In the genomic region with DNA sequence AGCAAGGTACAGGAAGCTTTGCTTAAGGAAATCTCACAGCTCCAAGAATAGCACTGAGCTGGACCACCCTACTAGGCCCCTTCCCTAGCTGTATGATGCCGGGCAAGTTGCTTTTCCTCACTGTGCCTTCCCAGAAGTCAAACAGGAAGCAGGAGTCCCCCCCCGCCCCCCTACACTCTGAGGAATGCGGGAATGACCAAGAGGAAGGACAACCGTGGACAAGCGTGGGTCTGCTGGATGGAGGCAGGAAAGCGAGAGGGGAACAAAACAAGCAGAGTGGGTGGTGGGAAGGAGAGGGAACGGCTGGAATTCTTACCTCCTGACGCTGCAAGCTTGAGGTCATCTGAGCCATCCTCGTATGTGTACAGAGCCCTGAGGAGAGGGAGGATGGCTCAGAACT, we compare ENCODE assay signal across 9 mouse cellular contexts. TPM values are rescaled to one million over a fixed set of nuclear protein-coding genes. Genes with fewer than 3 reads are reported as not detected.
A peak's percentile ranks its signal among the peaks of the same experiment; 100 is the strongest.
DNase-seq lines count a peak whose midpoint lies in the region; ATAC-seq and TF ChIP-seq lines count a peak whose summit lies in the region.
"Had no signal": no experiment of that assay in that cellular context is flagged by ENCODE, and none has a peak within 500 bp of the region (broad histone marks: within the 10 kb centered on the region; RNA-seq: fewer than 3 reads in every experiment).

No protein-coding gene starts in this region.

- no peak for ATAC-seq in heart, postnatal 0 days (ENCODE audit: insufficient read depth, low read depth)
- no peak for ATAC-seq in forebrain, postnatal 0 days
- ATAC-seq in midbrain, embryonic 13.5 days, result no peak

- TF ChIP-seq EP300 in heart, postnatal 0 days (IDR thresholded peaks at IDR 0.05; ENCODE audit: low read depth), result no peak

- peak overlapping the region; percentile 63 for H3K27ac ChIP-seq in heart, postnatal 0 days (ENCODE audit: low read depth)
- peak overlapping the region; percentile 54 for H3K27ac ChIP-seq in brown adipose tissue, adult 24 weeks (replicated peaks; ENCODE audit: low read depth, low read length)
- peak overlapping the region; percentile 75 for H3K27ac ChIP-seq in forebrain, postnatal 0 days (ENCODE audit: low read depth, low read length)
- H3K27ac ChIP-seq in midbrain, embryonic 13.5 days, result peak overlapping the region; percentile 100

- peaks cover 20% of the 10 kb centered on the region for H3K36me3 ChIP-seq in heart, postnatal 0 days (replicated peaks; ENCODE audit: control insufficient read depth, insufficient read depth, low read length)
- H3K36me3 ChIP-seq in forebrain, postnatal 0 days (ENCODE audit: insufficient read depth), result peaks cover 47% of the 10 kb centered on the region
- peaks cover 51% of the 10 kb centered on the region for H3K36me3 ChIP-seq in midbrain, embryonic 13.5 days

- WGBS in heart, postnatal 0 days, result 41% methylated on average over 9 of the region's 9 CpGs
- 47% methylated on average over 9 of the region's 9 CpGs for WGBS in forebrain, postnatal 0 days
- whole genome bisulfite sequencing in midbrain, embryonic 13.5 days, result 48% methylated on average over 9 of the region's 9 CpGs

- 0 out of 2 replicates have a peak, but pooled peaks cover 4% of the 10 kb centered on the region for H3K4me1 ChIP-seq in heart, postnatal 0 days (ENCODE audit: control insufficient read depth, insufficient read depth)
- peaks cover 5% of the 10 kb centered on the region; the same call in 1 of the 2 replicates for H3K4me1 ChIP-seq in brown adipose tissue, adult 24 weeks (ENCODE audit: control insufficient read depth, insufficient read depth, insufficient read length, low read length)
- H3K4me1 ChIP-seq in forebrain, postnatal 0 days (ENCODE audit: insufficient read depth), result peaks cover 24% of the 10 kb centered on the region
- H3K4me1 ChIP-seq in midbrain, embryonic 13.5 days (replicated peaks), result peaks cover 50% of the 10 kb centered on the region

- DNase-seq in heart, postnatal 0 days (ENCODE audit: low spot score), result peak; percentile 45
- no peak for DNase-seq in heart, adult 9 months (ENCODE audit: low spot score in 2 of 2)
- DNase-seq in forebrain, postnatal 0 days, result no peak
- DNase-seq in ovary, postnatal 36 days (ENCODE audit: low spot score), result no peak
- DNase-seq in urinary bladder, postnatal 25 days (ENCODE audit: low spot score), result no peak
- DNase-seq in natural killer cell, adult 2 months (ENCODE audit: low spot score in 2 of 2), result no peak
- DNase-seq: lung, postnatal 36 days had no signal

- no peak overlapping the region for H3K9ac ChIP-seq in heart, postnatal 0 days (replicated peaks; ENCODE audit: low read depth, low read length)
- H3K9ac ChIP-seq in forebrain, postnatal 0 days, result peak overlapping the region; percentile 48
- H3K9ac ChIP-seq in midbrain, embryonic 13.5 days (replicated peaks), result peak overlapping the region; percentile 100

- H3K27me3 ChIP-seq in heart, postnatal 0 days (ENCODE audit: control insufficient read depth, insufficient read depth, low read length), result peaks cover 73% of the 10 kb centered on the region
- H3K27me3 ChIP-seq in forebrain, postnatal 0 days (ENCODE audit: insufficient read depth, low read length), result no peaks in the 10 kb centered on the region
- H3K27me3 ChIP-seq in midbrain, embryonic 13.5 days, result no peaks in the 10 kb centered on the region

- H3K4me2 ChIP-seq in heart, postnatal 0 days (ENCODE audit: low read depth, low read length), result no peak overlapping the region
- peak overlapping the region; percentile 97 for H3K4me2 ChIP-seq in forebrain, postnatal 0 days (ENCODE audit: low read depth)
- H3K4me2 ChIP-seq in midbrain, embryonic 13.5 days (replicated peaks), result peak overlapping the region; percentile 100

- H3K9me3 ChIP-seq in heart, postnatal 0 days (replicated peaks; ENCODE audit: control insufficient read depth, low read length), result no peaks in the 10 kb centered on the region
- no peaks in the 10 kb centered on the region for H3K9me3 ChIP-seq in forebrain, postnatal 0 days (ENCODE audit: low read length)
- H3K9me3 ChIP-seq in midbrain, embryonic 13.5 days, result no peaks in the 10 kb centered on the region

- TF ChIP-seq CTCF in heart, postnatal 0 days (IDR thresholded peaks at IDR 0.05; ENCODE audit: low read depth), result no peak
- no peak for TF ChIP-seq CTCF in forebrain, postnatal 0 days (IDR thresholded peaks at IDR 0.05; ENCODE audit: low read depth)

- H3K4me3 ChIP-seq in heart, postnatal 0 days (ENCODE audit: low read depth, low read length), result no peak overlapping the region
- no peak overlapping the region for H3K4me3 ChIP-seq in brown adipose tissue, adult 24 weeks (ENCODE audit: insufficient read depth, low read depth, low read length)
- peak overlapping the region; percentile 74 for H3K4me3 ChIP-seq in forebrain, postnatal 0 days (ENCODE audit: low read depth, low read length)
- H3K4me3 ChIP-seq in midbrain, embryonic 13.5 days (replicated peaks), result peak overlapping the region; percentile 97

RNA-seq across cellular contexts. Expression of a gene that starts 4.8 kb away (rescaled TPM):
- total RNA-seq in heart, postnatal 0 days (2014; rRNA removed; ENCODE audit: low replicate concordance), result 38.5 and 46.0 TPM in 2 replicates
- 30.2 and 30.9 TPM in 2 replicates for polyA plus RNA-seq in heart, postnatal 0 days (2015; fragmentation: Nextera tagmentation; extraction: Ambion mirVana)
- polyA plus RNA-seq in brown adipose tissue, adult 24 weeks (2012; ENCODE audit: insufficient read depth, insufficient read length, missing spikeins), result 7.6 and 8.3 TPM in 2 replicates
- total RNA-seq in forebrain, postnatal 0 days (2014; rRNA removed), result 545 and 619 TPM in 2 replicates
- polyA plus RNA-seq in forebrain, postnatal 0 days (2015; fragmentation: Nextera tagmentation; extraction: Ambion mirVana), result 603 and 619 TPM in 2 replicates
- polyA plus RNA-seq in midbrain, embryonic 13.5 days (2015; fragmentation: Nextera tagmentation; extraction: Ambion mirVana), result 655 and 674 TPM in 2 replicates

RNA-seq across cellular contexts. Expression of a gene that starts 19.0 kb away (rescaled TPM):
- total RNA-seq in heart, postnatal 0 days (2014; rRNA removed; ENCODE audit: low replicate concordance), result 3.6 and 8.2 TPM in 2 replicates
- 0.08 TPM in 1 of 2 replicates, not detected in the other for polyA plus RNA-seq in heart, postnatal 0 days (2015; fragmentation: Nextera tagmentation; extraction: Ambion mirVana)
- polyA plus RNA-seq in brown adipose tissue, adult 24 weeks (2012; ENCODE audit: insufficient read depth, insufficient read length, missing spikeins), result not detected in 2 replicates
- 108 and 118 TPM in 2 replicates for total RNA-seq in forebrain, postnatal 0 days (2014; rRNA removed)
- 7.8 and 8.7 TPM in 2 replicates for polyA plus RNA-seq in forebrain, postnatal 0 days (2015; fragmentation: Nextera tagmentation; extraction: Ambion mirVana)
- 2.3 and 2.8 TPM in 2 replicates for polyA plus RNA-seq in midbrain, embryonic 13.5 days (2015; fragmentation: Nextera tagmentation; extraction: Ambion mirVana)

RNA-seq across cellular contexts. Expression of a gene that starts 30.4 kb away (rescaled TPM):
- total RNA-seq in heart, postnatal 0 days (2014; rRNA removed; ENCODE audit: low replicate concordance), result 134 and 186 TPM in 2 replicates
- polyA plus RNA-seq in heart, postnatal 0 days (2015; fragmentation: Nextera tagmentation; extraction: Ambion mirVana), result 190 and 210 TPM in 2 replicates
- 8.0 and 16.1 TPM in 2 replicates for polyA plus RNA-seq in brown adipose tissue, adult 24 weeks (2012; ENCODE audit: insufficient read depth, insufficient read length, missing spikeins)
- total RNA-seq in forebrain, postnatal 0 days (2014; rRNA removed), result 26.6 and 36.7 TPM in 2 replicates
- polyA plus RNA-seq in forebrain, postnatal 0 days (2015; fragmentation: Nextera tagmentation; extraction: Ambion mirVana), result 114 and 115 TPM in 2 replicates
- polyA plus RNA-seq in midbrain, embryonic 13.5 days (2015; fragmentation: Nextera tagmentation; extraction: Ambion mirVana), result 145 and 159 TPM in 2 replicates

RNA-seq across cellular contexts. Expression of a gene that starts 38.2 kb away (rescaled TPM):
- total RNA-seq in heart, postnatal 0 days (2014; rRNA removed; ENCODE audit: low replicate concordance), result 27.2 and 44.4 TPM in 2 replicates
- 10.7 TPM in 2 replicates for polyA plus RNA-seq in heart, postnatal 0 days (2015; fragmentation: Nextera tagmentation; extraction: Ambion mirVana)
- polyA plus RNA-seq in brown adipose tissue, adult 24 weeks (2012; ENCODE audit: insufficient read depth, insufficient read length, missing spikeins), result 10.5 and 17.4 TPM in 2 replicates
- 79.5 and 88.2 TPM in 2 replicates for total RNA-seq in forebrain, postnatal 0 days (2014; rRNA removed)
- polyA plus RNA-seq in forebrain, postnatal 0 days (2015; fragmentation: Nextera tagmentation; extraction: Ambion mirVana), result 38.5 and 40.8 TPM in 2 replicates
- polyA plus RNA-seq in midbrain, embryonic 13.5 days (2015; fragmentation: Nextera tagmentation; extraction: Ambion mirVana), result 26.8 and 35.7 TPM in 2 replicates

RNA-seq across cellular contexts. Expression of a gene that starts 46.0 kb away (rescaled TPM):
- total RNA-seq in heart, postnatal 0 days (2014; rRNA removed; ENCODE audit: low replicate concordance), result 2.7 and 2.8 TPM in 2 replicates
- 0.95 and 1.4 TPM in 2 replicates for polyA plus RNA-seq in heart, postnatal 0 days (2015; fragmentation: Nextera tagmentation; extraction: Ambion mirVana)
- 1.3 and 2.4 TPM in 2 replicates for polyA plus RNA-seq in brown adipose tissue, adult 24 weeks (2012; ENCODE audit: insufficient read depth, insufficient read length, missing spikeins)
- 2.5 and 4.8 TPM in 2 replicates for total RNA-seq in forebrain, postnatal 0 days (2014; rRNA removed)
- 0.82 TPM in 2 replicates for polyA plus RNA-seq in forebrain, postnatal 0 days (2015; fragmentation: Nextera tagmentation; extraction: Ambion mirVana)
- 4.3 and 4.7 TPM in 2 replicates for polyA plus RNA-seq in midbrain, embryonic 13.5 days (2015; fragmentation: Nextera tagmentation; extraction: Ambion mirVana)

Comparison
In these comparisons a context has a peak if more than half of its experiments do, and no peak if none do; other contexts are left out.
1. H3K4me3 ChIP-seq: peak in forebrain, postnatal 0 days (single experiment) and midbrain, embryonic 13.5 days (single experiment); none in heart, postnatal 0 days (single experiment) and brown adipose tissue, adult 24 weeks (single experiment).
2. RNA of a gene that starts 4.8 kb away (polyA plus RNA-seq): 655 to 674 TPM in midbrain, embryonic 13.5 days and 603 to 619 TPM in forebrain, postnatal 0 days; 30.2 to 30.9 TPM in heart, postnatal 0 days and 7.6 to 8.3 TPM in brown adipose tissue, adult 24 weeks; every median in the first group is over 10 times any median in the second.
3. Peak in every context shown above with its lines, with median percentiles within 50 percentile points of each other: H3K27ac ChIP-seq.